Mouse (Mus musculus) forebrain, embryonic 13.5 days (tissue): Measurements from ENCODE around the gene Pln. TPM values are rescaled to one million over a fixed set of nuclear protein-coding genes. Genes with fewer than 3 reads are reported as not detected.

Experiments used
- ATAC-seq: fragments of 200-750 bp; cut with Nextera tagmentation; 2 replicates; pipeline ENCODE4 v1.8.0; 2017
- H3K27ac ChIP-seq: fragments of 300-500 bp; sonication (generic); 2 replicates; pipeline ENCODE4 v1.5.1; 2015; ENCODE audit warnings: inconsistent platforms, mild to moderate bottlenecking, moderate library complexity
- H3K27me3 ChIP-seq: fragments of 300-500 bp; sonication (generic); 2 replicates; pipeline ENCODE4 v1.6.1; 2015; ENCODE audit warnings: mild to moderate bottlenecking, inconsistent platforms
- H3K36me3 ChIP-seq: fragments of 300-500 bp; sonication (generic); 2 replicates; pipeline ENCODE4 v1.6.1; 2015; ENCODE audit warnings: mild to moderate bottlenecking, inconsistent platforms; ENCODE audit not compliant: poor library complexity, severe bottlenecking
- H3K4me1 ChIP-seq: fragments of 300-500 bp; sonication (generic); 2 replicates; pipeline ENCODE4 v1.6.1; 2015; ENCODE audit warnings: inconsistent platforms
- H3K4me2 ChIP-seq: fragments of 300-500 bp; sonication (generic); 2 replicates; pipeline ENCODE4 v1.6.1; 2015; ENCODE audit warnings: inconsistent platforms, mild to moderate bottlenecking, moderate library complexity
- H3K4me3 ChIP-seq: fragments of 300-500 bp; sonication (generic); 2 replicates; pipeline ENCODE4 v1.5.1; 2015; ENCODE audit warnings: mild to moderate bottlenecking, inconsistent platforms
- H3K9ac ChIP-seq: fragments of 300-500 bp; sonication (generic); 2 replicates; pipeline ENCODE4 v1.6.1; 2015; ENCODE audit warnings: mild to moderate bottlenecking, inconsistent platforms
- H3K9me3 ChIP-seq: fragments of 300-500 bp; sonication (generic); replicated peaks from 2 replicates; pipeline ENCODE4 v1.6.1; 2016; ENCODE audit warnings: inconsistent platforms
- WGBS: fragments of 180-500 bp; shearing (Covaris S2); methylation state at CpG from one replicate; pipeline ENCODE4 v1.1.7; 2015; 5-methylcytosine and 5-hydroxymethylcytosine counted together
- polyA plus RNA-seq: library from polyadenylated mRNA; unstranded; fragments of >200 nt; fragmentation: Nextera tagmentation; extraction: Ambion mirVana; gene quantifications from 2 replicates; pipeline ENCODE4 v1.2.1, GENCODE M21; 2015

The Pln gene
- polyA plus RNA-seq, 1 experiment from 2014 or later: 1.3 TPM

DNA sequence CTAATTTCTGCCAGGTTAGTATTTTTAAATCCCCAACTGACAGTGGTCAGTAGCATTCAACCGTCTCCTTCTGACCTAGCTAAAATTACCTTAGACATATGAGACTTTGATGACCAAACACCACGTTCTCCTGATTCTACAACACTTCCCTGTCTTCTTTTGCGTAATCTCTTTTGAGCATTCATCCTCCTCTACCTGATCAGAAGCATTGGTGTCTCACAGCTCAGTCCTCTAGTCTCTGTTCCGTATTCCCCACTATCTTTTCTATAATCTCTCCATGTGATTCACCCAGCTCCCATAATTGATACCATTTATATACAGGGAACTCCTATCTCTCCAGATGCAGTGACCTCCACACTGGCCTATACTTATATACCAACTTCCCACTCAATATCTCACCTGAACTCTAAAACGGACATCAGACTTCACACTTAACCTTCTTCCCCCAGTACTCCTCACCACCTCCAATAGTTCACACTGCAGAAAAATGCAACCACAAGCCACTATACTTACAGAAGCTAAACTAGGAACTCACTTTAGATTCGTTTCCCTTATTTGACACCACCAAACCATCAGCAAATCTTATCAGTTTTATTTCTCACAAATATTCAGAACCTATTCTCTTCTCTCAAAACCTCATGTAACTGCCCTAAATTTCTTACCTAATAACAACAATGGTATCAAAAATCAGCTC is 36.6 kb downstream of the Pln start:
- Histone ChIP-seq H3K9me3 (peaks cover 16% of the 10 kb centered on the region), H3K9ac (no peak overlapping the region), H3K27me3 (no peaks in the 10 kb centered on the region), H3K4me3 (no peak overlapping the region), H3K4me2 (no peak overlapping the region), H3K36me3 (0 out of 2 replicates have a peak, but pooled peaks cover 12% of the 10 kb centered on the region), H3K4me1 (peaks cover 23% of the 10 kb centered on the region), H3K27ac (no peak overlapping the region)
- no peak for ATAC-seq
- WGBS: 96% methylated on average over 6 of the region's 6 CpGs

DNA sequence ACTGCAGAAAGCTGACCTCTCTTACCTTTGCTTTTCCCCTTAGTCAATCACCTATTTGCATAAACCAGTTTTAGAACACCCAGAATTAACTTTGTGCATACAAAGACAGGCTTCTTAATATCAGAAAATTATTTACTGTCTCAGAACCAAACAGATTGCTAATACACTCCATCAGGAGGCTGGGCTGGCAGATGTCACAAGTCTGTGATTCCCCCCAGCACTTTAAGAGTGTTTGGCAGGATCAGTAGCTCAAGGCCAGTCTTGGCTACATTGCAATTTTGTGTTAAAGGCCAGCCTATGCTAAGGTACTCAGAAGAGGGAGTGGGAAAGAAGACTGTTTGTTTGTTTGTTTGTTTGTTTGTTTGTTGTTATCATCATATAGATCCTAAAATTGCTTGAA is 39.6 kb downstream of the Pln start:
- Histone ChIP-seq H3K9ac (no peak overlapping the region), H3K4me2 (peak overlapping the region; percentile 37), H3K4me1 (peaks cover 29% of the 10 kb centered on the region), H3K27ac (no peak overlapping the region), H3K27me3 (no peaks in the 10 kb centered on the region), H3K4me3 (0 out of 2 replicates have a peak overlapping the region, but pooled peaks have one; percentile 1), H3K36me3 (0 out of 2 replicates have a peak, but pooled peaks cover 4% of the 10 kb centered on the region), H3K9me3 (0 out of 2 replicates have a peak, but pooled peaks cover 4% of the 10 kb centered on the region)
- ATAC-seq: no peak

DNA sequence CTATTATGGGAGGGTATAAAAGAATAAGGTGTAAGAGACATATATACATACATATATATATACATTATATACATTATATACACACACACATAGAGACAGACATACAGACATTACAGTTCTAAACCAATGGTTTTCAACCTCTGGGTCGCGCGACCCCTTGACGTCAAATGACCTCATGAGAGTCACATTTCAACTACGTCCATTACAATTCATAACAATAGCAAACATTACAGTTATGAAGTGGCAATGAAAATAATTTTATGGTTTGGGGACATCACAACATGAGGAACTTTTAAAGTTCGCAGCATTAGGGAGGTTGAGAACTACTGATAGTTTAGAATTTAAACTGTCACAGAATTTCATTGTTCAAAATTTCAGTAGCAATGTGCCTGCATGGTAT is 40.8 kb downstream of the Pln start:
- peak overlapping the region; percentile 65 for H3K4me2 ChIP-seq
- peaks cover 29% of the 10 kb centered on the region for H3K4me1 ChIP-seq
- no peaks in the 10 kb centered on the region for H3K9me3 ChIP-seq
- H3K36me3 ChIP-seq: no peaks in the 10 kb centered on the region
- no peak for ATAC-seq
- H3K9ac ChIP-seq: peak overlapping the region; percentile 96
- peak overlapping the region; percentile 87 for H3K4me3 ChIP-seq
- WGBS: 83% methylated on average over 6 of the region's 6 CpGs
- no peaks in the 10 kb centered on the region for H3K27me3 ChIP-seq
- no peak overlapping the region for H3K27ac ChIP-seq

GRCm38 (mm10) chr10:53378981-53379708 is 41.7 kb downstream of the Pln start:
- H3K4me3 ChIP-seq: peak overlapping the region; percentile 87
- H3K9me3 ChIP-seq: no peaks in the 10 kb centered on the region
- H3K36me3 ChIP-seq: no peaks in the 10 kb centered on the region
- peak; percentile 85 for ATAC-seq
- H3K27me3 ChIP-seq: no peaks in the 10 kb centered on the region
- H3K27ac ChIP-seq: peak overlapping the region; percentile 97
- peak overlapping the region; percentile 65 for H3K4me2 ChIP-seq
- H3K4me1 ChIP-seq: peaks cover 29% of the 10 kb centered on the region
- WGBS: under 1% methylated on average over 40 of the region's 59 CpGs
- H3K9ac ChIP-seq: peak overlapping the region; percentile 96

- H3K4me1 ChIP-seq: peaks cover 27% of the 10 kb centered on the region
- under 1% methylated on average over 27 of the region's 31 CpGs for WGBS
- H3K4me2 ChIP-seq: peak within 1 kb of the TSS; percentile 65
- H3K27me3 ChIP-seq: no peaks in the 10 kb centered on the region
- H3K9ac ChIP-seq: peak within 1 kb of the TSS; percentile 96
- H3K9me3 ChIP-seq: no peaks in the 10 kb centered on the region
- peak; percentile 99 for ATAC-seq
- peak within 1 kb of the TSS; percentile 87 for H3K4me3 ChIP-seq
- no peaks in the 10 kb centered on the region for H3K36me3 ChIP-seq
- peak within 1 kb of the TSS; percentile 97 for H3K27ac ChIP-seq
Measured at GRCm38 (mm10) chr10:53379709-53380106, 42.2 kb downstream of the Pln start, which contains the start of gene Cep85l. TSS of gene Cep85l (minus strand) at chr10:53379947.

- no peak overlapping the region for H3K9ac ChIP-seq
- H3K4me3 ChIP-seq: no peak overlapping the region
- no peaks in the 10 kb centered on the region for H3K27me3 ChIP-seq
- H3K36me3 ChIP-seq: no peaks in the 10 kb centered on the region
- no peaks in the 10 kb centered on the region for H3K9me3 ChIP-seq
- ATAC-seq: no peak
- no peak overlapping the region for H3K4me2 ChIP-seq
- H3K27ac ChIP-seq: no peak overlapping the region
- H3K4me1 ChIP-seq: peaks cover 16% of the 10 kb centered on the region
- 73% methylated on average over 7 of the region's 7 CpGs for WGBS
Measured at GRCm38 (mm10) chr10:53382696-53383365, 45.4 kb downstream of the Pln start.

- H3K4me2 ChIP-seq: no peak overlapping the region
- H3K27ac ChIP-seq: no peak overlapping the region
- H3K36me3 ChIP-seq: no peaks in the 10 kb centered on the region
- 80% methylated on average over 1 of the region's 1 CpGs for WGBS
- H3K9ac ChIP-seq: no peak overlapping the region
- H3K4me1 ChIP-seq: peaks cover 5% of the 10 kb centered on the region; the same call in 1 of the 2 replicates
- no peak overlapping the region for H3K4me3 ChIP-seq
- no peaks in the 10 kb centered on the region for H3K9me3 ChIP-seq
- no peak for ATAC-seq
- no peaks in the 10 kb centered on the region for H3K27me3 ChIP-seq
Measured at GRCm38 (mm10) chr10:53384896-53385295, 47.4 kb downstream of the Pln start.

- no peak for ATAC-seq
- WGBS: 87% methylated on average over 5 of the region's 5 CpGs
- no peak overlapping the region for H3K4me2 ChIP-seq
- peaks cover under 1% of the 10 kb centered on the region; the same call in 1 of the 2 replicates for H3K4me1 ChIP-seq
- no peak overlapping the region for H3K27ac ChIP-seq
- no peaks in the 10 kb centered on the region for H3K36me3 ChIP-seq
- H3K9ac ChIP-seq: no peak overlapping the region
- no peaks in the 10 kb centered on the region for H3K9me3 ChIP-seq
- no peak overlapping the region for H3K4me3 ChIP-seq
- H3K27me3 ChIP-seq: no peaks in the 10 kb centered on the region
Measured at GRCm38 (mm10) chr10:53385438-53385837, 48.0 kb downstream of the Pln start.

- H3K9me3 ChIP-seq: no peaks in the 10 kb centered on the region
- no peak overlapping the region for H3K4me2 ChIP-seq
- WGBS: 84% methylated on average over 6 of the region's 6 CpGs
- ATAC-seq: no peak
- H3K27ac ChIP-seq: no peak overlapping the region
- H3K4me1 ChIP-seq: no peaks in the 10 kb centered on the region
- no peak overlapping the region for H3K9ac ChIP-seq
- H3K4me3 ChIP-seq: no peak overlapping the region
- H3K36me3 ChIP-seq: no peaks in the 10 kb centered on the region
- no peaks in the 10 kb centered on the region for H3K27me3 ChIP-seq
Measured at GRCm38 (mm10) chr10:53388227-53388920, 50.9 kb downstream of the Pln start.

- no peak overlapping the region for H3K9ac ChIP-seq
- no peak overlapping the region for H3K4me3 ChIP-seq
- H3K4me1 ChIP-seq: peaks cover 15% of the 10 kb centered on the region
- H3K4me2 ChIP-seq: no peak overlapping the region
- H3K27me3 ChIP-seq: no peaks in the 10 kb centered on the region
- H3K36me3 ChIP-seq: no peaks in the 10 kb centered on the region
- ATAC-seq: no peak
- H3K9me3 ChIP-seq: no peaks in the 10 kb centered on the region
- 75% methylated on average over 9 of the region's 9 CpGs for WGBS
- H3K27ac ChIP-seq: no peak overlapping the region
Measured at GRCm38 (mm10) chr10:53394923-53395629, 57.6 kb downstream of the Pln start.
